Mouse (Mus musculus) E14TG2a.4 (cell line): ENCODE measurements around the gene Rer1.

ENCODE experiments used
- CTCF ChIP-seq: conservative IDR thresholded peaks from 2 replicates; pipeline ENCODE4 v1.5.1; 2014; ENCODE audit warnings: low read length
- POU5F1 ChIP-seq: IDR thresholded peaks from 2 replicates; pipeline ENCODE4 v1.6.1; 2014; ENCODE audit warnings: low read length, borderline replicate concordance

- TF ChIP-seq CTCF (no peak), POU5F1 (no peak)
Measured at GRCm38 (mm10) chr4:155113766-155114410, 27.7 kb upstream of the Rer1 start.
